ENCODE assay signal across 19 mouse cellular contexts in the genomic region with DNA sequence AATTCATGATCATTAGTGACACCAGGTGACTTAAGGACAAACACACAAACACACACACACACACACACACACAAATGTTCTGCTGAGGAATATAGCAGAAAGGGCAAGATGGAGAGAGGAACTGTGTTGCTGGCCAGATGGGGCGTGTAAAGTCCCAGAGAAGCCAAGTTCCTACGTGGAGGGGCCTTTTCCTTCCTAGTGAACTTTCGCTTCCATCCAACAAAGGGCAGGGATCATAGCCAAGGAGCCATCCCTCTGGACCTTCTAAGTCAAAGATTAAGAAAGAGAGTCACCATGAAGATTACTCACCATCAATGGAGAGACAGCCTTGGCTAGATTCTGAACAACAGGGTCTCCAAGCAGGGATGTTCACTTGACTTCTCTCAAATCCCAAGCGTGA. TPM values are rescaled to one million over a fixed set of nuclear protein-coding genes. Genes with fewer than 3 reads are reported as not detected.
A peak's percentile ranks its signal among the peaks of the same experiment; 100 is the strongest.
DNase-seq lines count a peak whose midpoint lies in the region; ATAC-seq lines count a peak whose summit lies in the region.
"Had no signal": no experiment of that assay in that cellular context is flagged by ENCODE, and none has a peak within 500 bp of the region (broad histone marks: within the 10 kb centered on the region; RNA-seq: fewer than 3 reads in every experiment).

No protein-coding gene starts in this region.

- no peaks in the 10 kb centered on the region for H3K4me1 ChIP-seq in heart, embryonic 11.5 days (ENCODE audit: control insufficient read depth, insufficient read depth, low read length)

- no peak overlapping the region for H3K27ac ChIP-seq in heart, embryonic 11.5 days (ENCODE audit: low read depth, low read length)
- H3K27ac ChIP-seq: embryonic facial prominence, embryonic 10.5 days; forebrain, embryonic 13.5 days; hindbrain, embryonic 15.5 days had no signal

- no peaks in the 10 kb centered on the region for H3K36me3 ChIP-seq in heart, embryonic 11.5 days (ENCODE audit: control insufficient read depth, insufficient read depth, low read length)
- H3K36me3 ChIP-seq: embryonic facial prominence, embryonic 10.5 days; hindbrain, embryonic 15.5 days had no signal

- H3K4me2 ChIP-seq in heart, embryonic 11.5 days: no peak overlapping the region
- H3K4me2 ChIP-seq: forebrain, embryonic 13.5 days; hindbrain, embryonic 15.5 days had no signal

- H3K9ac ChIP-seq in heart, embryonic 11.5 days (ENCODE audit: low read depth, low read length): no peak overlapping the region
- H3K9ac ChIP-seq: forebrain, embryonic 13.5 days; forebrain, postnatal 0 days; hindbrain, embryonic 15.5 days had no signal

- intact Hi-C loops in heart, postnatal 25 days (cut with DNase I): loop anchor here (5.0 kb wide), 1 partner anchor 33 kb away; no protein-coding TSS in a partner anchor

- H3K27me3 ChIP-seq in heart, embryonic 11.5 days (ENCODE audit: control insufficient read depth, insufficient read depth, low read length): peaks cover 3% of the 10 kb centered on the region; the same call in 1 of the 2 replicates
- H3K27me3 ChIP-seq: CH12.LX; forebrain, embryonic 13.5 days; hindbrain, embryonic 15.5 days; Patski had no signal

- 77% methylated on average over 4 of the region's 4 CpGs for WGBS in heart, embryonic 11.5 days (ENCODE audit: insufficient replicate concordance)

- no peaks in the 10 kb centered on the region for H3K9me3 ChIP-seq in heart, embryonic 11.5 days (replicated peaks; ENCODE audit: control insufficient read depth, low read length)
- H3K9me3 ChIP-seq: embryonic facial prominence, embryonic 10.5 days; forebrain, embryonic 13.5 days; hindbrain, embryonic 15.5 days had no signal

- H3K4me3 ChIP-seq in heart, embryonic 11.5 days (ENCODE audit: low read depth, low read length): no peak overlapping the region
- H3K4me3 ChIP-seq: embryonic facial prominence, embryonic 10.5 days; forebrain, embryonic 13.5 days; hindbrain, embryonic 15.5 days had no signal

- no peak for ATAC-seq in heart, embryonic 11.5 days (replicated peaks; ENCODE audit: insufficient number of reproducible peaks, low FRiP score, low TSS enrichment)
- ATAC-seq: activated CD4-positive, CD25-positive, alpha-beta regulatory T cell, adult 4 months; forebrain, embryonic 13.5 days; forebrain, postnatal 0 days; intestine, embryonic 16.5 days; Patski had no signal

- peak; percentile 55 for DNase-seq in gastrocnemius, adult 18-20 months (ENCODE audit: low spot score)
- DNase-seq in gastrocnemius, postnatal 4 days (ENCODE audit: low spot score in 2 of 2): no peak
- DNase-seq in heart, adult 18-20 months: peak; percentile 51 to 76
- DNase-seq in adipocyte (ENCODE audit: low spot score): peak; percentile 63
- DNase-seq in heart, postnatal 25 days (ENCODE audit: low spot score): peak; percentile 27
- no peak for DNase-seq in kidney, adult 11 months
- DNase-seq: adrenal gland, adult 2 months; cerebellum, adult 2 months; cerebellum, postnatal 10 days; forebrain, postnatal 0 days; kidney, adult 8-10 months had no signal

RNA-seq across cellular contexts. Expression of a gene that starts 7.5 kb away (rescaled TPM):
- total RNA-seq in gastrocnemius, adult 18-20 months (2021): 1 to 10 TPM; 2.7 to 4.4 TPM
- under 1 TPM; 0.57 to 0.83 TPM for total RNA-seq in gastrocnemius, postnatal 4 days (2021)
- 10 to 100 TPM; 13.6 to 15.3 TPM for total RNA-seq in heart, adult 18-20 months (2021)
- 0.56 and 0.70 TPM in 2 replicates for polyA plus RNA-seq in heart, embryonic 11.5 days (2014; fragmentation: Nextera tagmentation; extraction: Ambion mirVana)
- 1 to 10 TPM; 6.7 to 9.5 TPM for total RNA-seq in heart, postnatal 25 days (2021)

Comparison
In these comparisons a context has a peak if more than half of its experiments do, and no peak if none do; other contexts are left out.
1. DNase-seq: peak in gastrocnemius, adult 18-20 months (single experiment), heart, adult 18-20 months (2 of 2), adipocyte (single experiment) and heart, postnatal 25 days (single experiment); none in gastrocnemius, postnatal 4 days (0 of 2) and kidney, adult 11 months (single experiment).